In the genomic region with DNA sequence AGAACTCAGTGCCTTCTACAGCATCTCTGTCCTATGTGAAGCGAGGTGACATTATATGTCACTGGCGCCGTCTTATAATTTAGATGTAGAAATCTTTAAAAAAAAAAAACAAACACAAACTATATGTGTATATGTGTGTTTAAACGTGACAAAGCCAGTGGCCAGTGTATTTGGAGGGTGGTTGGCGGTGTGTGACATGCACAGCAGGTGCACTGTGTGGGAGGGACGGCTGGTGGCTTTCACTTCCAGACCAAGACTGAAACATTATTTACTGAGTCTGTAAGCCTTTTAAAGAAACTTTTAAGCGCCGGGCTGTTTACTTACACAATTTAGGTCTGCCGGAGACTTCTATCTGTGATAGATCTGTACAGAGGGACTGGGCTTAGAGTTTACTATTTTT, we compare ENCODE assay signal across 21 mouse cellular contexts. TPM values are rescaled to one million over a fixed set of nuclear protein-coding genes. Genes with fewer than 3 reads are reported as not detected.
A peak's percentile ranks its signal among the peaks of the same experiment; 100 is the strongest.
DNase-seq lines count a peak whose midpoint lies in the region; ATAC-seq and TF ChIP-seq lines count a peak whose summit lies in the region.
"Had no signal": no experiment of that assay in that cellular context is flagged by ENCODE, and none has a peak within 500 bp of the region (broad histone marks: within the 10 kb centered on the region; RNA-seq: fewer than 3 reads in every experiment).

No protein-coding gene starts in this region.

- H3K9me3 ChIP-seq in kidney, embryonic 16.5 days (ENCODE audit: low read length), result no peaks in the 10 kb centered on the region
- H3K9me3 ChIP-seq: embryonic facial prominence, embryonic 10.5 days; embryonic facial prominence, embryonic 12.5 days; forebrain, embryonic 12.5 days had no signal

- H3K79me2 ChIP-seq in myocyte (ENCODE audit: control insufficient read depth, insufficient read depth), result no peaks in the 10 kb centered on the region

- no peak overlapping the region for H3K4me2 ChIP-seq in myocyte (ENCODE audit: low read depth)
- no peak overlapping the region for H3K4me2 ChIP-seq in kidney, embryonic 16.5 days (replicated peaks; ENCODE audit: low read depth, low read length)
- H3K4me2 ChIP-seq: embryonic facial prominence, embryonic 12.5 days; forebrain, embryonic 12.5 days had no signal

- TF ChIP-seq POLR2A in myocyte (IDR thresholded peaks at IDR 0.05; ENCODE audit: insufficient read length, low read depth), result no peak

- H3K36me3 ChIP-seq in myocyte (ENCODE audit: control insufficient read depth, insufficient read depth), result no peaks in the 10 kb centered on the region
- no peaks in the 10 kb centered on the region for H3K36me3 ChIP-seq in kidney, embryonic 16.5 days (ENCODE audit: insufficient read depth, low read length)
- H3K36me3 ChIP-seq: embryonic facial prominence, embryonic 10.5 days; embryonic facial prominence, embryonic 12.5 days; forebrain, embryonic 12.5 days; G1E had no signal

- H3K4me1 ChIP-seq in kidney, embryonic 16.5 days (ENCODE audit: insufficient read depth, low read length), result no peaks in the 10 kb centered on the region
- H3K4me1 ChIP-seq: embryonic facial prominence, embryonic 10.5 days; embryonic facial prominence, embryonic 12.5 days had no signal

- H3K27ac ChIP-seq in kidney, embryonic 16.5 days (ENCODE audit: low read length), result no peak overlapping the region
- H3K27ac ChIP-seq: embryonic facial prominence, embryonic 10.5 days; embryonic facial prominence, embryonic 12.5 days; forebrain, embryonic 12.5 days had no signal

- ATAC-seq in kidney, embryonic 16.5 days (ENCODE audit: low FRiP score, low TSS enrichment), result no peak
- ATAC-seq: activated CD4-positive, CD25-positive, alpha-beta regulatory T cell, adult 4 months; forebrain, embryonic 14.5 days; Patski had no signal

- no peak overlapping the region for H3K4me3 ChIP-seq in myocyte
- H3K4me3 ChIP-seq in kidney, embryonic 16.5 days (ENCODE audit: low read length), result no peak overlapping the region
- H3K4me3 ChIP-seq: embryonic facial prominence, embryonic 10.5 days; embryonic facial prominence, embryonic 12.5 days; forebrain, embryonic 12.5 days had no signal

- WGBS in kidney, embryonic 16.5 days, result 63% methylated on average over 9 of the region's 9 CpGs

- H3ac ChIP-seq in myocyte (ENCODE audit: control insufficient read depth, insufficient read length), result no peak overlapping the region

- peak; percentile 84 for DNase-seq in A20 (ENCODE audit: low read depth, low spot score)
- DNase-seq in B cell, adult 2 months, result peak; percentile 23
- no peak for DNase-seq in gastrocnemius, adult 18-20 months (ENCODE audit: low spot score)
- DNase-seq in lung, postnatal 25 days (ENCODE audit: low spot score), result no peak
- DNase-seq: adrenal gland, adult 8-10 months; adrenal gland, postnatal 14 days; adrenal gland, postnatal 36 days; cerebellum, adult 11-12 months; cerebellum, adult 2 months; cerebellum, adult 9-10 months; cerebellum, postnatal 10 days; cerebellum, postnatal 25 days had no signal

- H3K9ac ChIP-seq in kidney, embryonic 16.5 days (replicated peaks; ENCODE audit: low read length), result no peak overlapping the region
- H3K9ac ChIP-seq: embryonic facial prominence, embryonic 12.5 days; forebrain, embryonic 12.5 days had no signal

- peaks cover 27% of the 10 kb centered on the region for H3K27me3 ChIP-seq in myocyte (ENCODE audit: control insufficient read depth, insufficient read depth, insufficient read length)
- H3K27me3 ChIP-seq in kidney, embryonic 16.5 days (ENCODE audit: insufficient read depth, low read length), result no peaks in the 10 kb centered on the region
- H3K27me3 ChIP-seq: embryonic facial prominence, embryonic 12.5 days; forebrain, embryonic 12.5 days; Patski had no signal

TF ChIP-seq in myocyte, 11 proteins besides CTCF, POLR2A, EP300 and RAD21:
- TF ChIP-seq MYOD1 (IDR thresholded peaks at IDR 0.05; ENCODE audit: control insufficient read depth in 1 of 3, insufficient read length in 2 of 3, low read depth in 2 of 3), result peak in 2 of 3 experiments; percentile 62 to 87
- TF ChIP-seq E2F4 (IDR thresholded peaks at IDR 0.05; ENCODE audit: insufficient read depth), result no peak

RNA-seq across cellular contexts. Expression of a gene that starts 26.9 kb away (rescaled TPM):
- polyA plus RNA-seq in myocyte (2012; fragmentation: generic; extraction: Trizol), result 29.3 TPM
- 10 to 100 TPM; 20.8 to 23.0 TPM for total RNA-seq in gastrocnemius, adult 18-20 months (2021)
- 45.8 and 53.9 TPM in 2 replicates for polyA plus RNA-seq in kidney, embryonic 16.5 days (2015; fragmentation: Nextera tagmentation; extraction: Ambion mirVana)

Comparison
In these comparisons a context has a peak if more than half of its experiments do, and no peak if none do; other contexts are left out.
1. DNase-seq: peak in A20 (single experiment) and B cell, adult 2 months (2 of 2); none in gastrocnemius, adult 18-20 months (single experiment) and lung, postnatal 25 days (single experiment).